Mouse (Mus musculus) large intestine, adult 2 months (tissue): ENCODE data around the gene Orc3. TPM values are rescaled to one million over a fixed set of nuclear protein-coding genes. Genes with fewer than 3 reads are reported as not detected.

Experiments
- DNase-seq: peaks from one replicate; pipeline ENCODE4 v3.0.0-alpha.2; 2012; ENCODE audit warnings: low read depth, low spot score
- WGBS: fragments of 180-500 bp; shearing (Covaris S2); methylation state at CpG from one replicate; pipeline ENCODE4 v1.1.7; 2018; 5-methylcytosine and 5-hydroxymethylcytosine counted together
- polyA plus RNA-seq: library from polyadenylated mRNA; depleted of rRNA; stranded (reverse); fragments of >200 nt; gene quantifications from 2 replicates; pipeline ENCODE4 v1.2.3, GENCODE M21; 2012; rRNA removed

Orc3 gene
- 8.9 and 15.1 TPM in 2 replicates for polyA plus RNA-seq

GRCm38 (mm10) chr4:34614630-34615094 is at the start of gene Orc3, which contains the start of gene Rars2:
Gene Orc3, minus strand, starts transcription at chr4:34614944.
Gene Rars2, plus strand, starts transcription at chr4:34614957.
- peak; percentile 74 for DNase-seq
- under 1% methylated on average over 42 of the region's 42 CpGs for WGBS

GRCm38 (mm10) chr4:34661927-34662326 is 47.2 kb upstream of the Orc3 start:
- 65% methylated on average over 6 of the region's 6 CpGs for WGBS

GRCm38 (mm10) chr4:34661514-34661913 is 46.8 kb upstream of the Orc3 start:
- 90% methylated on average over 2 of the region's 2 CpGs for WGBS
- DNase-seq, result no peak

More at GRCm38 (mm10) chr4:34661927-34662326, 47.2 kb upstream of the Orc3 start:
- DNase-seq, result no peak

GRCm38 (mm10) chr4:34659012-34659411 is 44.3 kb upstream of the Orc3 start:
- 27% methylated on average over 2 of the region's 2 CpGs for WGBS

GRCm38 (mm10) chr4:34656101-34656500 is 41.4 kb upstream of the Orc3 start:
- 95% methylated on average over 10 of the region's 10 CpGs for WGBS
- DNase-seq, result no peak

More at GRCm38 (mm10) chr4:34659012-34659411, 44.3 kb upstream of the Orc3 start:
- DNase-seq, result peak; percentile 61

- WGBS, result 88% methylated on average over 7 of the region's 7 CpGs
- no peak for DNase-seq
Observed at GRCm38 (mm10) chr4:34653179-34653578, 38.4 kb upstream of the Orc3 start.

GRCm38 (mm10) chr4:34644779-34645178 is 30.0 kb upstream of the Orc3 start:
- no peak for DNase-seq

GRCm38 (mm10) chr4:34640731-34641130 is 26.0 kb upstream of the Orc3 start:
- DNase-seq, result no peak
- WGBS, result 96% methylated on average over 3 of the region's 3 CpGs

- WGBS, result 80% methylated on average over 5 of the region's 5 CpGs
- no peak for DNase-seq
Observed at GRCm38 (mm10) chr4:34639745-34640364, 25.1 kb upstream of the Orc3 start.

- WGBS, result 84% methylated on average over 4 of the region's 4 CpGs
- no peak for DNase-seq
Observed at GRCm38 (mm10) chr4:34637851-34638250, 23.1 kb upstream of the Orc3 start.

- no peak for DNase-seq
- WGBS, result 88% methylated on average over 7 of the region's 7 CpGs
Observed at GRCm38 (mm10) chr4:34637386-34637785, 22.6 kb upstream of the Orc3 start.

GRCm38 (mm10) chr4:34636036-34636435 is 21.3 kb upstream of the Orc3 start:
- no peak for DNase-seq
- 89% methylated on average over 5 of the region's 5 CpGs for WGBS

GRCm38 (mm10) chr4:34634129-34634528 is 19.4 kb upstream of the Orc3 start:
- DNase-seq, result no peak
- 96% methylated on average over 7 of the region's 7 CpGs for WGBS

- DNase-seq, result no peak
Observed at GRCm38 (mm10) chr4:34629956-34630355, 15.2 kb upstream of the Orc3 start.

GRCm38 (mm10) chr4:34626401-34626800 is 11.7 kb upstream of the Orc3 start:
- WGBS, result 81% methylated on average over 6 of the region's 6 CpGs
- no peak for DNase-seq

More at GRCm38 (mm10) chr4:34629956-34630355, 15.2 kb upstream of the Orc3 start:
- 41% methylated on average over 1 of the region's 1 CpGs for WGBS

- no peak for DNase-seq
- WGBS, result 87% methylated on average over 4 of the region's 4 CpGs
Observed at GRCm38 (mm10) chr4:34625556-34625955, 10.8 kb upstream of the Orc3 start.

- DNase-seq, result no peak
- WGBS, result 27% methylated on average over 8 of the region's 8 CpGs
Observed at GRCm38 (mm10) chr4:34616146-34616545, 1.4 kb upstream of the Orc3 start.

GRCm38 (mm10) chr4:34615303-34615702 is 559 bp upstream of the Orc3 start:
- no peak for DNase-seq
- under 1% methylated on average over 13 of the region's 13 CpGs for WGBS

GRCm38 (mm10) chr4:34613571-34614145 is 1.1 kb downstream of the Orc3 start:
- 28% methylated on average over 6 of the region's 6 CpGs for WGBS
- DNase-seq, result no peak

GRCm38 (mm10) chr4:34606658-34607057 is 8.1 kb downstream of the Orc3 start:
- DNase-seq, result no peak
- WGBS, result 96% methylated on average over 10 of the region's 10 CpGs

GRCm38 (mm10) chr4:34603123-34603522 is 11.6 kb downstream of the Orc3 start:
- WGBS, result 98% methylated on average over 6 of the region's 6 CpGs
- DNase-seq, result no peak
